Mouse (Mus musculus): ENCODE results near the gene Mcpt2. TPM values are rescaled to one million over a fixed set of nuclear protein-coding genes. Genes with fewer than 3 reads are reported as not detected.
"Not testable (repeated sequence)": the region's sequence is repeated elsewhere in the genome, so short reads cannot be mapped to it uniquely, and the experiment has no call there.

Gene Mcpt2
- polyA plus RNA-seq (2012), result 0.08 TPM in 2 replicates

GRCm38 (mm10) chr14:56041792-56042191 lies at the start of gene Mcpt2:
Mcpt2 (plus strand) TSS chr14:56042041.
- peak; percentile 39 for TF ChIP-seq GATA1 (IDR thresholded peaks at IDR 0.05; ENCODE audit: low read length)

- no peak for TF ChIP-seq GATA1 (IDR thresholded peaks at IDR 0.05; ENCODE audit: low read length)
Measured at GRCm38 (mm10) chr14:56013147-56013546, 28.7 kb upstream of the Mcpt2 start.

GRCm38 (mm10) chr14:56013924-56014323 lies 27.9 kb upstream of the Mcpt2 start:
- no peak for TF ChIP-seq GATA1 (IDR thresholded peaks at IDR 0.05; ENCODE audit: low read length)

GRCm38 (mm10) chr14:56017671-56018070 lies 24.2 kb upstream of the Mcpt2 start, which contains the start of gene Mcpt1:
Mcpt1 (plus strand) TSS chr14:56017971.
- TF ChIP-seq GATA1 (IDR thresholded peaks at IDR 0.05; ENCODE audit: low read length), result not testable (repeated sequence)

- TF ChIP-seq GATA1 (IDR thresholded peaks at IDR 0.05; ENCODE audit: low read length), result no peak
Measured at GRCm38 (mm10) chr14:56019446-56019845, 22.4 kb upstream of the Mcpt2 start.

GRCm38 (mm10) chr14:56021305-56021704 lies 20.5 kb upstream of the Mcpt2 start:
- peak; percentile 51 for TF ChIP-seq GATA1 (IDR thresholded peaks at IDR 0.05; ENCODE audit: low read length)

GRCm38 (mm10) chr14:56030395-56030794 lies 11.4 kb upstream of the Mcpt2 start, which contains the start of gene Mcpt9:
Mcpt9 (minus strand) TSS chr14:56030495.
- not testable (repeated sequence) for TF ChIP-seq GATA1 (IDR thresholded peaks at IDR 0.05; ENCODE audit: low read length)

- TF ChIP-seq GATA1 (IDR thresholded peaks at IDR 0.05; ENCODE audit: low read length), result no peak
Measured at GRCm38 (mm10) chr14:56034433-56034832, 7.4 kb upstream of the Mcpt2 start.

- TF ChIP-seq GATA1 (IDR thresholded peaks at IDR 0.05; ENCODE audit: low read length), result no peak
Measured at GRCm38 (mm10) chr14:56055408-56055807, 13.6 kb downstream of the Mcpt2 start.

- TF ChIP-seq GATA1 (IDR thresholded peaks at IDR 0.05; ENCODE audit: low read length), result peak; percentile 21
Measured at GRCm38 (mm10) chr14:56057722-56058121, 15.9 kb downstream of the Mcpt2 start.

GRCm38 (mm10) chr14:56062213-56062612 lies 20.4 kb downstream of the Mcpt2 start, which contains the start of gene Mcpt4:
Mcpt4 (minus strand) TSS chr14:56062313.
- not testable (repeated sequence) for TF ChIP-seq GATA1 (IDR thresholded peaks at IDR 0.05; ENCODE audit: low read length)

GRCm38 (mm10) chr14:56082016-56082415 lies 40.2 kb downstream of the Mcpt2 start:
- TF ChIP-seq GATA1 (IDR thresholded peaks at IDR 0.05; ENCODE audit: low read length), result no peak

GRCm38 (mm10) chr14:56085167-56085566 lies 43.3 kb downstream of the Mcpt2 start, which contains the start of gene Mcpt8:
Mcpt8 (minus strand) TSS chr14:56085273.
- TF ChIP-seq GATA1 (IDR thresholded peaks at IDR 0.05; ENCODE audit: low read length), result no peak

- no peak for TF ChIP-seq GATA1 (IDR thresholded peaks at IDR 0.05; ENCODE audit: low read length)
Measured at GRCm38 (mm10) chr14:56086711-56087110, 44.9 kb downstream of the Mcpt2 start.

GRCm38 (mm10) chr14:56093353-56093752 lies 51.5 kb downstream of the Mcpt2 start:
- TF ChIP-seq GATA1 (IDR thresholded peaks at IDR 0.05; ENCODE audit: low read length), result no peak

Other genes with a start within 250 kb of the Mcpt2 start
- 0.04 TPM in 1 of 2 replicates, not detected in the other for gene Nfatc4, start 218.9 kb upstream of the Mcpt2 start, polyA plus RNA-seq (2012)
- gene Nynrin, start 188.0 kb upstream of the Mcpt2 start, polyA plus RNA-seq (2012), result 0.05 and 0.06 TPM in 2 replicates
- 0.08 and 0.09 TPM in 2 replicates for gene Cbln3, start 157.6 kb upstream of the Mcpt2 start, polyA plus RNA-seq (2012)
- 15.0 and 15.8 TPM in 2 replicates for gene Khnyn, start 157.1 kb upstream of the Mcpt2 start, polyA plus RNA-seq (2012)
- gene Sdr39u1, start 141.7 kb upstream of the Mcpt2 start, polyA plus RNA-seq (2012), result not detected in 2 replicates
- not detected in 2 replicates for gene Cma1, start 97.4 kb upstream of the Mcpt2 start, polyA plus RNA-seq (2012)
- gene Cma2, start 91.1 kb upstream of the Mcpt2 start, polyA plus RNA-seq (2012), result not detected in 2 replicates
- 0.05 and 0.10 TPM in 2 replicates for gene Mcpt1, start 24.1 kb upstream of the Mcpt2 start, polyA plus RNA-seq (2012)
- not detected in 2 replicates for gene Mcpt9, start 11.5 kb upstream of the Mcpt2 start, polyA plus RNA-seq (2012)
- gene Mcpt4, start 20.3 kb downstream of the Mcpt2 start, polyA plus RNA-seq (2012), result not detected in 2 replicates
- not detected in 2 replicates for gene Mcpt8, start 43.2 kb downstream of the Mcpt2 start, polyA plus RNA-seq (2012)
- gene Ctsg, start 60.5 kb downstream of the Mcpt2 start, polyA plus RNA-seq (2012), result not detected in 2 replicates
- gene Gzme, start 78.6 kb downstream of the Mcpt2 start, polyA plus RNA-seq (2012), result not detected in 2 replicates
- not detected in 2 replicates for gene Gzmd, start 90.6 kb downstream of the Mcpt2 start, polyA plus RNA-seq (2012)
- not detected in 2 replicates for gene Gzmg, start 117.5 kb downstream of the Mcpt2 start, polyA plus RNA-seq (2012)
- gene Gzmn, start 132.6 kb downstream of the Mcpt2 start, polyA plus RNA-seq (2012), result not detected in 2 replicates
- not detected in 2 replicates for gene Gzmf, start 169.4 kb downstream of the Mcpt2 start, polyA plus RNA-seq (2012)
- not detected in 2 replicates for gene Gzmc, start 192.6 kb downstream of the Mcpt2 start, polyA plus RNA-seq (2012)
- 0.13 and 0.36 TPM in 2 replicates for gene Gzmb, start 220.2 kb downstream of the Mcpt2 start, polyA plus RNA-seq (2012)